Mouse (Mus musculus) heart, embryonic 14.5 days (tissue): ENCODE measurements at regions not wholly inside any gene's neighbourhood (a gene's known extent, or its start where the extent isn't known, plus 50 kb on each side); places are given as distances from the start of the nearest gene placed in this dataset.

Experiments
- ATAC-seq: fragments of 200-750 bp; cut with Nextera tagmentation; 2 replicates; pipeline ENCODE4 v1.8.0; 2017; ENCODE audit warnings: low read depth, moderate TSS enrichment; ENCODE audit not compliant: insufficient number of reproducible peaks, insufficient read depth, low FRiP score
- H3K27ac ChIP-seq, 2 experiments: fragments of 200-500 bp in 1 of 2; fragments of 300-500 bp in 1 of 2; sonication (generic) in 1 of 2; replicated peaks in 1 of 2; 2 replicates each; pipeline ENCODE4 v1.5.1; 2012 to 2014; ENCODE audit warnings: low read depth in 2 of 2, low read length in 2 of 2, control low read depth in 1 of 2, mild to moderate bottlenecking in 1 of 2, mixed read lengths in 1 of 2; ENCODE audit not compliant: control insufficient read depth in 1 of 2, insufficient read depth in 1 of 2
- H3K27me3 ChIP-seq: fragments of 300-500 bp; sonication (generic); 2 replicates; pipeline ENCODE4 v1.6.1; 2014; ENCODE audit warnings: mild to moderate bottlenecking, low read length, control low read depth; ENCODE audit not compliant: control insufficient read depth, insufficient read depth
- H3K36me3 ChIP-seq: fragments of 300-500 bp; sonication (generic); 2 replicates; pipeline ENCODE4 v1.6.1; 2014; ENCODE audit warnings: mild to moderate bottlenecking, control low read depth, low read length, mixed read lengths; ENCODE audit not compliant: control insufficient read depth, insufficient read depth
- H3K4me1 ChIP-seq, 2 experiments: fragments of 200-500 bp in 1 of 2; fragments of 300-500 bp in 1 of 2; sonication (generic) in 1 of 2; 2 replicates each; pipeline ENCODE4 v1.6.1; 2012 to 2014; ENCODE audit warnings: low read length in 2 of 2, control low read depth in 1 of 2, mixed read lengths in 1 of 2; ENCODE audit not compliant: control insufficient read depth in 2 of 2, insufficient read depth in 2 of 2
- H3K4me2 ChIP-seq: fragments of 300-500 bp; sonication (generic); 2 replicates; pipeline ENCODE4 v1.6.1; 2014; ENCODE audit warnings: mild to moderate bottlenecking, low read length
- H3K4me3 ChIP-seq, 2 experiments: fragments of 200-500 bp in 1 of 2; fragments of 300-500 bp in 1 of 2; sonication (generic) in 1 of 2; 2 replicates each; pipeline ENCODE4 v1.5.1; 2012 to 2014; ENCODE audit warnings: low read length in 2 of 2, mild to moderate bottlenecking in 2 of 2, control low read depth in 1 of 2, low read depth in 1 of 2, moderate library complexity in 1 of 2; ENCODE audit not compliant: control insufficient read depth in 1 of 2, insufficient read depth in 1 of 2
- H3K9ac ChIP-seq: fragments of 300-500 bp; sonication (generic); 2 replicates; pipeline ENCODE4 v1.6.1; 2014; ENCODE audit warnings: mild to moderate bottlenecking, low read length
- H3K9me3 ChIP-seq: fragments of 300-500 bp; sonication (generic); 2 replicates; pipeline ENCODE4 v1.6.1; 2016; ENCODE audit warnings: low read length, control low read depth; ENCODE audit not compliant: control insufficient read depth
- WGBS: fragments of 180-500 bp; shearing (Covaris S2); extraction: QIAGEN DNeasy Blood & Tissue Kit; methylation state at CpG from one replicate; pipeline ENCODE4 v1.1.7; 2014; 5-methylcytosine and 5-hydroxymethylcytosine counted together

- no peak overlapping the region for H3K27ac ChIP-seq
- no peak for ATAC-seq
- WGBS = 84% methylated on average over 4 of the region's 4 CpGs
Observed at GRCm38 (mm10) chr1:75845771-75846535, 299.9 kb downstream of the Slc4a3 start.

GRCm38 (mm10) chr1:75847681-75848080 is 301.6 kb downstream of the Slc4a3 start:
- ATAC-seq = no peak
- H3K36me3 ChIP-seq = no peaks in the 10 kb centered on the region
- H3K4me2 ChIP-seq = no peak overlapping the region
- WGBS = 56% methylated on average over 3 of the region's 3 CpGs
- no peak overlapping the region for H3K4me3 ChIP-seq
- no peaks in the 10 kb centered on the region for H3K27me3 ChIP-seq
- H3K4me1 ChIP-seq = no peaks in the 10 kb centered on the region; a peak in 1 of 4 replicates
- no peak overlapping the region for H3K27ac ChIP-seq
- H3K9ac ChIP-seq = no peak overlapping the region
- no peaks in the 10 kb centered on the region for H3K9me3 ChIP-seq

More at GRCm38 (mm10) chr1:75845771-75846535, 299.9 kb downstream of the Slc4a3 start:
- Histone ChIP-seq H3K36me3 (no peaks in the 10 kb centered on the region), H3K4me1 (no peaks in the 10 kb centered on the region; a peak in 1 of 4 replicates), H3K4me3 (no peak overlapping the region), H3K9me3 (no peaks in the 10 kb centered on the region), H3K4me2 (no peak overlapping the region), H3K9ac (no peak overlapping the region), H3K27me3 (no peaks in the 10 kb centered on the region)

- no peak overlapping the region for H3K27ac ChIP-seq
- H3K27me3 ChIP-seq = no peaks in the 10 kb centered on the region
- no peaks in the 10 kb centered on the region for H3K36me3 ChIP-seq
- no peak overlapping the region for H3K4me3 ChIP-seq
- H3K9me3 ChIP-seq = no peaks in the 10 kb centered on the region
- no peak for ATAC-seq
- no peak overlapping the region for H3K4me2 ChIP-seq
- 83% methylated on average over 4 of the region's 4 CpGs for WGBS
- H3K4me1 ChIP-seq = no peaks in the 10 kb centered on the region; a peak in 1 of 4 replicates
- H3K9ac ChIP-seq = no peak overlapping the region
Observed at GRCm38 (mm10) chr1:75848436-75848835, 302.4 kb downstream of the Slc4a3 start.

DNA sequence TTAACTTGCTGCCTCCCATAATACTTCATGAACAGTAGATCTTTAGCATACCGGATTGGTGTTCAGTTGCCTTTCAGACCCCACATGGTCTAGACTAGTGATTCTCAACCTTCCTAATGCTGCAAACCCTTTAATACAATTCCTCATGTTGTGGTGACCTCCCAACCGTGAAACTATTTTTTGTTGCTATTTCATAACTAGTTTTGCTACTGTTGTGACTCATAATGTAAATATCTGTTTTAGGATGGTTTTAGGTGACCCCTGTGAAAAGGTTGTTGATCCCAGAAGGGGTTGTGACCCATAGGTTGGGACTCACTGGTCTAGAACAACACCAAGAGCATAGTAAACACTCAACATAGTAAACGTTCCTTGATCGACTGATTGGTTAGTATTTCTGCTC is 304.1 kb downstream of the Slc4a3 start:
- no peak for ATAC-seq
- no peak overlapping the region for H3K4me2 ChIP-seq
- H3K36me3 ChIP-seq = no peaks in the 10 kb centered on the region
- no peaks in the 10 kb centered on the region for H3K4me1 ChIP-seq
- WGBS = 89% methylated on average over 4 of the region's 4 CpGs
- H3K27ac ChIP-seq = no peak overlapping the region
- H3K9ac ChIP-seq = no peak overlapping the region
- no peak overlapping the region for H3K4me3 ChIP-seq
- H3K9me3 ChIP-seq = no peaks in the 10 kb centered on the region
- H3K27me3 ChIP-seq = no peaks in the 10 kb centered on the region

DNA sequence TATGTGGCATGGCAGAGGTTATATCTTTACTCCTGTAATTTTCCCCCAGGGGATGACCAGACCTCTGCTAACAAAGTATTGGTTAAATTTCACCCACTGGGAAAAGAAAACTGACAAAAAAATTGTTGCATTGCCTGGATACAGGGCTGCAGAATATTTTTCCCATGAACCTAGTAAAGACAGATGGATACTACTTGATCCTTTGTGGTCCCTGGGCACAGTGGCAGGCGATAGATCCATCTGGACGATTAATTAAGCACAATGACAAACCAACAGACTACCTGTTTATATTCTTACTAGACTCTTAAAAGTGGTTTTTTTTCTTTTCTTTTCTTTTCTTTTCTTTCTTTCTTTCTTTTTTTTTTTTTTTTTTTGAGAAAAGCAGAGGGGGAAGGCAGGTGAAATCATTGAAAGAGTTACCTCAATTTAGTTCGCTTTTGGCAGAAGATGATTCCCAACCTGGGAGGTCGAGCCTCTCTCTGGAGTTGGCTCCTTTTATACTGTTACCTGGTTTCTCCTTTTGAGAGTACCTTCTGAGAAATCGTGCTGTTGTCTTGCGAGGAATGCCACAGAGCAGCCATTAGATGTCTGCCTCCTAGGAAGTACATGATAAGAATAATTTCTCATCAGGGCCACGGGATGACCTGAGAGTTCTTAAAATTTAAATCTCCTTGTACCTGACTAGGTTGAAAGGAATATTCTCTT is 312.6 kb downstream of the Slc4a3 start:
- Histone ChIP-seq H3K4me2 (no peak overlapping the region), H3K36me3 (no peaks in the 10 kb centered on the region), H3K9ac (no peak overlapping the region), H3K9me3 (no peaks in the 10 kb centered on the region), H3K4me1 (no peaks in the 10 kb centered on the region), H3K27ac (no peak overlapping the region), H3K27me3 (no peaks in the 10 kb centered on the region), H3K4me3 (no peak overlapping the region)
- WGBS = 77% methylated on average over 7 of the region's 7 CpGs
- no peak for ATAC-seq

DNA sequence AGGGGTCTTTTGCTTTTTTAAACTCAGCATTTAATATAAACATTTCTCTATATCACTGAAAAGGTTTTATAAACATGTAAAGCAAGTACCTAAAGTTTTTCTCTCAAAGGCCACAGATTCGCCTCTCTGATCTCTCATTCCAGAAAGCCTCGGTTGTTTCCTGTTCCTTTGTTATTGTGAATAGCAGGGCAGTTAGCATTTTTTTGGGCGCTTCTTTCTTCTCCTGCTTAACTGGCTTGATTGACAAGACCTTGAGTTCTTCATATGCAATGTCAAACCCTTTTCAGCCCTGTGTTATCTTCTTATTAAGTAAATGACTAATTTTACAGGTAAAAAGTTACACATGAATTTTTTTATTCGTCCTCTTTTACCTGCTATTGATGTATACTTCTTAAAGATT is 316.7 kb downstream of the Slc4a3 start:
- H3K4me2 ChIP-seq = no peak overlapping the region
- WGBS = 60% methylated on average over 4 of the region's 4 CpGs
- no peak overlapping the region for H3K4me3 ChIP-seq

DNA sequence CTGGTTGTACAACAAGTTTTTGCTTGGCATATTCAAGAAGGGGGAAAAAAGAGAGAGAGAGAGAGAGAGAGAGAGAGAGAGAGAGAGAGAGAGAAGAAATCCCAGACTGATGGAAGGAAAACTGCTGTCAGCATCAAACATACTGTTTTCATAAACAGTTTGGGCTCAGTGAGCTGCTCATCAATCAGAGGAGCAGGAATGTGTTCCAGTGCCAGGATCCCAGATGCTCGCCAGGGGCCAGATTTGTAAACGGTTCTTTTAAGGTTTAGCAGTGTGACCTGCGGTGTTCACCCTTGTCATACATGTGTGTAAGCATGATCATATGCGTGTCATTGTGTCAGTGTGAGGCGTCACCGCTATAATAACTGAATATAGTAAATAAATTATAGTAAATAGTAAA is 320.5 kb downstream of the Slc4a3 start:
- 83% methylated on average over 6 of the region's 6 CpGs for WGBS
- no peak overlapping the region for H3K4me3 ChIP-seq
- H3K4me2 ChIP-seq = no peak overlapping the region

More for the DNA sequence above, 316.7 kb downstream of the Slc4a3 start:
- Histone ChIP-seq H3K9me3 (no peaks in the 10 kb centered on the region), H3K27ac (no peak overlapping the region), H3K36me3 (no peaks in the 10 kb centered on the region), H3K9ac (no peak overlapping the region), H3K27me3 (no peaks in the 10 kb centered on the region), H3K4me1 (no peaks in the 10 kb centered on the region)
- ATAC-seq = no peak

More for the DNA sequence above, 320.5 kb downstream of the Slc4a3 start:
- no peaks in the 10 kb centered on the region for H3K9me3 ChIP-seq
- no peak overlapping the region for H3K27ac ChIP-seq
- H3K9ac ChIP-seq = no peak overlapping the region
- no peaks in the 10 kb centered on the region for H3K27me3 ChIP-seq
- H3K36me3 ChIP-seq = no peaks in the 10 kb centered on the region
- no peak for ATAC-seq
- H3K4me1 ChIP-seq = no peaks in the 10 kb centered on the region
